Mouse (Mus musculus) left cerebral cortex, adult 2 months (tissue): ENCODE measurements around the gene B4galnt1. TPM values are rescaled to one million over a fixed set of nuclear protein-coding genes. Genes with fewer than 3 reads are reported as not detected.

Experiments
- DNase-seq, 2 experiments: peaks; one replicate each; pipeline ENCODE4 v3.0.0; 2021 to 2022; ENCODE audit warnings: low spot score in 2 of 2, mixed read lengths in 1 of 2; ENCODE audit errors: extremely low spot score in 1 of 2
- H3K27ac ChIP-seq: fragments of 200-600 bp; 2 replicates; pipeline ENCODE4 v1.8.1; 2022
- H3K4me3 ChIP-seq: fragments of 200-600 bp; 2 replicates; pipeline ENCODE4 v1.8.1; 2022
- CTCF ChIP-seq: fragments of 200-600 bp; IDR thresholded peaks from 2 replicates; pipeline ENCODE4 v1.8.1; 2022; ENCODE audit warnings: antibody characterized with exemption, mild to moderate bottlenecking, moderate library complexity
- intact Hi-C: fragments of 180-260 bp; cut with DNase I; formaldehyde crosslinking; loops from one replicate; pipeline ENCODE4 v1.15.1; 2025
- total RNA-seq, 2 experiments: library from RNA; stranded (reverse); gene quantifications; 2 replicates each; pipeline ENCODE4 v1.2.3; 2021

B4galnt1 gene
- total RNA-seq, 2 experiments from 2014 or later, result 122 to 125 TPM

DNA sequence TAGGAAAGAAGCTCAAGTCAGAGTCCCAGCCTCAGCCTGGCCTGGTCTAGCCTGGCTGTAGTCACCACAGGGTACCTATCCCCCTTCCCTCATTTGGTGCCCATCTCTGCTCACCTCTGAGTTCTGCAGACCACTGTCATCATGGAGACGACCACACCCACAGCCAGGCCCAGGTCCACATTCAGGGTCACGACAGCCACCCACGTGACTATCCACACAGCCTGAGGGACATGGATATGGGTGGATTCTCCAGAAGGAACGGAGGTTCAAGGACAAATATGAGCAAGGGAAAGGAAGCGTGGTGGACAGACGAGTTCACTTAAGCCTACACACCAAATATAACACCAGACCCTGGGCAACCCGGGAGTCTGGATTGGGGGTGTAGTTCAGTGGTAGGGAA, 9.1 kb downstream of the B4galnt1 start:
- intact Hi-C loops, result no loop called here
- Histone ChIP-seq H3K27ac (no peak overlapping the region), H3K4me3 (no peak overlapping the region)
- peak in 1 of 2 experiments; percentile 8 for DNase-seq
- TF ChIP-seq CTCF, result no peak

DNA sequence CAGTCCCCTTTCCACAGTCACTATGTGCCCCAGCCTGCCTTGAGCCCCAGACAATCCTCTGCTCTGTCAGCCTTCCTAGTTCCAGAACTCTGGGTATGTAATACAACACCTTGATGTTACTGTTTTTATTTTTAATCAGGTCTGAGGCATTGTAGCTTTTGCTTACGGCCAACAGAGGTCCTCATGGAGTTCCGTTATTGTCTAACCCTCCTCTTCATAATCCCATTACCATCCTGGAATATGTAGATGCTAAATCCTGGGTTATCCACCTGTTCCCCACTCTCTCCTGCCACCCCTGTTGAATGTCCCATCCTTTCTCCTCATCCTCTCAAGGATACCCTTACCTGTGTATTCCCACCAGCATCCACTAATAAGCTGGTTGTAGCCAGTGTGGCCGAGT, 11.2 kb downstream of the B4galnt1 start:
- intact Hi-C loops, result loop anchor here (2.0 kb wide), 1 partner anchor 53 kb away; no protein-coding TSS in a partner anchor
- Histone ChIP-seq H3K27ac (no peak overlapping the region), H3K4me3 (no peak overlapping the region)
- no peak for DNase-seq
- no peak; the same call in 1 of the 2 replicates for TF ChIP-seq CTCF

DNA sequence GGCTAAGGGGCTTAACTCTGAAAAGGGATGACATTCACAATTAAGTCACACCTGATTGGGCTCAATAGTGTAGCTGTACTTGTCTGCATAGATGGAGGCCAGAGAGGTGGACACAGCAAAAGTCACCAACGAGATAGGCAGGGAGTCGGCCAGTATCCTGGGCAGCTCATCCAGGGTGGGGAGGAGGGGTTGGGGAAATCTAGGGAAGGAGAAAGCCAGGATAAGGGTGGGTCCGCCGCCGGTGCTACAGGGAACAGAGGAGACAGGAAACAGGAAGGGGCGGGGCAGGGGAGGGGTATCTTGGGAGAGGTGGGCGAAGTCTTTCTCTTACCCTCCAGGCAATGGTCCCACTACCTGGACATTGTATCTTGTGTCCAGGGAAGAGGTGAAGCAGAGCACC, 11.7 kb downstream of the B4galnt1 start:
- TF ChIP-seq CTCF, result no peak
- no peak overlapping the region for H3K4me3 ChIP-seq
- no peak overlapping the region for H3K27ac ChIP-seq
- intact Hi-C loops, result loop anchor here (2.0 kb wide), 1 partner anchor 52 kb away; no protein-coding TSS in a partner anchor
- no peak for DNase-seq

- no peak for TF ChIP-seq CTCF
- Histone ChIP-seq H3K4me3 (no peak overlapping the region), H3K27ac (no peak overlapping the region)
- intact Hi-C loops, result loop anchor here (2.0 kb wide), 1 partner anchor 52 kb away; no protein-coding TSS in a partner anchor
- no peak for DNase-seq
Measured at GRCm38 (mm10) chr10:127177235-127177634, 12.2 kb downstream of the B4galnt1 start.

DNA sequence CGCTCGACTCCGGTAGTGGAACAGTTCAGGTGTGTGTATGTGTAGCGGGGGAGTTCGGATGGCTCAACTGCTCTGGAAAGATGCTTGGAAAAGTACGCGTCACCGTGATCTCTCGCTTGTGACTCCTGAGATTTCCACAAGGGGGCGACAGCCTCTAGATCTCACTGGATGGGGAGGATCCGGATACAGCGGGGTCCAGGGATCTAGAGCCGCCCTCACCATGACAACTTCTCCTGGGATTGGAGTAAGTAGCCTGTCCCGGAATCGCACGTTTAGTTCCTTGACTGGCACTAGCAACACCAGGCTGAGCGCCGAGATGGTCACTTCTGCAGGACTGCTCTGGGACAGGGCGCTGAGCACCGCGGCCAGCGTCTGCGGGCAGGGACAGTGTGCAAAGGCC, 12.7 kb downstream of the B4galnt1 start:
- Histone ChIP-seq H3K4me3 (peak overlapping the region; percentile 39), H3K27ac (no peak overlapping the region)
- TF ChIP-seq CTCF, result peak; percentile 88
- intact Hi-C loops, result loop anchor here (2.0 kb wide), 1 partner anchor 51 kb away; no protein-coding TSS in a partner anchor
- peak; percentile 70 to 80 for DNase-seq

DNA sequence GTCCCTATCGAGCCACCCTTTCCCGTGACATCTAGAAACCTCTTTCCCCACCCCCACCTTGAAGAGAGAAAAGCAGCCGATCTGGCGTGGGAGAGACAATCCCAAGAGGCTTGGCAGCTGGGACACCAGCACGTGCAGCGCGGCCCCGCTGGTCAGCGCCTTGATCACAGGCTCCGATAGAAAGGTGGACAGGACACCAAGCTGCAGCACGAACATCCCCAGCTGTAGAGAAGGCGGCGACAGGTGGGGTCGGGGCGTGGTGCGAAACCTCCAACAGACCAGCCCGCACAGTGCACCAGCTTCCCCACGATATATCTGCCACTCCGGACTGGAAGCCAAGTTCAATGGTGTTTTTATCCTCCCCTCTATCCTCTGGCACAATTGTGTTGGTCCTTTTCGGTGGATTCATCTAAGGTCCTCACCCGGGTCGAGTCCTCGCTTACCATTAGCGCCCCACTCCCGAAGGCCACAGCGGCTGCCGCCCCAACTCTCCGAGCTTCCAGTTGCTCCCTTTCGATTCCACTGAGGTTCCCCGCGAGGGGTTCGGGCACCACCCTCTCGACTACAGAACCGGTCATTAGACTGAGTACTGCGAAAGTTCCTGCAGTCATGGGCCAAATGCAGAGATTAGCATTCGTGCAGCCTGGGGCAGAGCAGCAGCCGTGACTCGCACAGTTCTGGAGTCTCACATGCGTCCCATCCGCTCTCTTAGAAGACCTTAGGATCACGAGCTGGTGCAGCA, 13.4 kb downstream of the B4galnt1 start:
- Histone ChIP-seq H3K27ac (no peak overlapping the region), H3K4me3 (peak overlapping the region; percentile 39)
- intact Hi-C loops, result no loop called here
- no peak for TF ChIP-seq CTCF
- peak; percentile 13 to 20 for DNase-seq

DNA sequence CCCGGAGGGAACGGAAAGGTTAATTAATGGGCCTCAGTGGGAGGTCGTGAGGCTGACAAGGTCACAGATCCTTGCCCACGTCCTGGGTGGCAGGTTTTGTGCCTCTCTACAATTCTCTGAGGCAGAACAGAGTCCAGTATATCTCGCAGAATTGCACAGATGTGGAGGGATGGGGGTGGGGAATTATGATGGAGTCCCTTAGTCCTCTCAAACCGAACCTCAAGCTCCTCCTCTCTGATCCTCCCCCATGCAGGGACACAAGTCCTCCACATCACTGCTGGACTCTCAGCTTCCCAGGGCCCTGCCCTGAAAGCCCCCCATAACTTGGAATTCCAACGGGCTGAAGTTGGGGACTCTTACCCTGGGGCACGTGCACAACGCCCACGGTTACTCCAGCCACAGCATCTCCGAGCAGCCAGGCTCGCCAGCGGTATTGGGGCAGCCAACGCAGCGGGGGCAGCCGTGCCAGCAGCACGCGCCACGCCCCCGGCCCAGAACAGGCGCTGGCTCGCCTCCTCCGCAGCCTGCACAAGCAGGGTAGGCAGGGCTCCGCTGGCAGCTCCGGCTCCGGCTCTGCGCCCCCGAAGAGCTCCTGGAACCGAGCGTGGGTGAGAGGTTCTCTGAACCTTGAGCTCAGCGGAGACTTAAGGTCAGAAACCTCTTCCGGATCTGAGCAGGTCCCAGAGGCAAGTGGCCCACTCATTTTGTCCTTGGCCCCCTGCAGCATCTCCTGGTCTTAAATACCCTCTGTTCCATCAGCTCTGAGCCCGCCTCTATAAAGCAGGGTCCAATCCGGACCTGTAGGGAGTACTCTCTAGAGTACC, 15.1 kb downstream of the B4galnt1 start, which contains the start of gene Slc26a10:
TSS of gene Slc26a10 (minus strand) at position 775 of the 824 bp plus-strand sequence.
- intact Hi-C loops, result no loop called here
- Histone ChIP-seq H3K4me3 (peak within 1 kb of the TSS; percentile 19), H3K27ac (peak within 1 kb of the TSS; percentile 65)
- TF ChIP-seq CTCF, result no peak
- peak; percentile 59 to 70 for DNase-seq

DNA sequence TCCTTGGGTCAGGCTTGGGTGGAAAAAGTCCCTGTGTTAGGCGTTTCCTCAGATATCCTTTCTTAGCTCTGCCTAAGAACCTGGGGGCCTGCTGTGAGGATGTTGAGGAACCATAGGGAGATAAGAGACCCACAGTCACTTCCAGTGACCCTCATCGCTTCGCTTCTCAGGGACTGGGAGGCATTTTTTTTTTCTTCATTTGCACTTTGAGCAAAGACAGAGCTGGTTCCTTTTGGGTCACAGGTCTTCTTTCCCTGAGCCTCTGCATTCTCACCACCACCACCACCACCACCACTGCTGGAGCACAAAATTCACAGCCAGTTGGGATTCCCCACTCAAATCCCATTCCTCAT, 15.6 kb downstream of the B4galnt1 start:
- intact Hi-C loops, result no loop called here
- no peak for DNase-seq
- TF ChIP-seq CTCF, result no peak
- Histone ChIP-seq H3K27ac (peak overlapping the region; percentile 65; the same call in 1 of the 2 replicates), H3K4me3 (no peak overlapping the region)

GRCm38 (mm10) chr10:127181566-127181965, 16.5 kb downstream of the B4galnt1 start:
- Histone ChIP-seq H3K27ac (no peak overlapping the region), H3K4me3 (no peak overlapping the region)
- DNase-seq, result no peak
- TF ChIP-seq CTCF, result no peak
- intact Hi-C loops, result no loop called here

DNA sequence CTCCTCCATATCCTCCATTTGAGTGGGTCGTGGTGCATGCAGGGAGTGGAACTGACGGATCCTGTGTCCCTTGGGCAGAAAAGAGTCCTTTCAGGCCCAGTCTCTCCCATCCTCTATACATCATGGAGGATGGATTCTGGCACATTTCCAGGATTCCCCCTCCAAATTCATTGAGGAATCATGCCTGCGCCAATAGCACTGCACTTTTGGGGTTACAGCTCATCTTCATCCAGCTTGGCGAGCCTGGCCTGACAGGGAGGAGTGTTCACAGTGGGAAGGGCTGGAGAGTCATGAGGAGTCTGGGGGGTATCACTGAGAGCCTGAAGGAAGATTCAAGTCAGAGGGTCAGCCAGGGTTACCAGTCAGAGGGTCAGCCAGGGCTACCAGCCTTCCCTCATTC, 17.6 kb downstream of the B4galnt1 start:
- Histone ChIP-seq H3K4me3 (no peak overlapping the region), H3K27ac (no peak overlapping the region)
- no peak for DNase-seq
- no peak for TF ChIP-seq CTCF
- intact Hi-C loops, result no loop called here

GRCm38 (mm10) chr10:127183759-127184158, 18.7 kb downstream of the B4galnt1 start:
- intact Hi-C loops, result no loop called here
- Histone ChIP-seq H3K4me3 (no peak overlapping the region), H3K27ac (no peak overlapping the region)
- no peak for DNase-seq
- TF ChIP-seq CTCF, result no peak

GRCm38 (mm10) chr10:127185101-127185500, 20.1 kb downstream of the B4galnt1 start:
- no peak for DNase-seq
- intact Hi-C loops, result no loop called here
- H3K4me3 ChIP-seq, result no peak overlapping the region
- H3K27ac ChIP-seq, result no peak overlapping the region
- no peak for TF ChIP-seq CTCF
